Mouse (Mus musculus) bone marrow macrophage, adult 2 months (primary cell): ENCODE data around the gene Flad1.

Source experiments
- CTCF ChIP-seq: IDR thresholded peaks from 2 replicates; pipeline ENCODE4 v1.5.1; 2012; ENCODE audit warnings: low read depth, mild to moderate bottlenecking, low read length, moderate library complexity
- POLR2A ChIP-seq: IDR thresholded peaks from 2 replicates; pipeline ENCODE4 v1.6.1; 2012; ENCODE audit warnings: mild to moderate bottlenecking, low read depth, low read length, borderline replicate concordance

- no peak for TF ChIP-seq POLR2A
- no peak for TF ChIP-seq CTCF
Measured at GRCm38 (mm10) chr3:89384331-89385076, 27.2 kb downstream of the Flad1 start.
